Mouse (Mus musculus) olfactory bulb, adult 2 months (tissue): ENCODE measurements around the gene Malsu1. TPM values are rescaled to one million over a fixed set of nuclear protein-coding genes. Genes with fewer than 3 reads are reported as not detected.

Experiments used
- H3K27ac ChIP-seq: fragments of 200-500 bp; 2 replicates; pipeline ENCODE4 v1.5.1; 2012; ENCODE audit warnings: low read depth, low read length; ENCODE audit not compliant: insufficient read depth
- H3K4me1 ChIP-seq: fragments of 200-500 bp; 2 replicates; pipeline ENCODE4 v1.6.1; 2012; ENCODE audit warnings: low read length; ENCODE audit not compliant: control insufficient read depth, insufficient read depth
- H3K4me3 ChIP-seq: fragments of 200-500 bp; 2 replicates; pipeline ENCODE4 v1.5.1; 2012; ENCODE audit warnings: mild to moderate bottlenecking, low read depth, low read length, moderate library complexity; ENCODE audit not compliant: insufficient read depth
- CTCF ChIP-seq: fragments of 200-500 bp; IDR thresholded peaks from 2 replicates; pipeline ENCODE4 v1.5.1; 2012; ENCODE audit warnings: low read depth, mild to moderate bottlenecking, low read length, moderate library complexity; ENCODE audit not compliant: insufficient read depth
- POLR2A ChIP-seq: fragments of 200-500 bp; IDR thresholded peaks from 2 replicates; pipeline ENCODE4 v1.6.1; 2012; ENCODE audit warnings: mild to moderate bottlenecking, low read depth, low read length, moderate library complexity; ENCODE audit not compliant: insufficient read depth
- WGBS: fragments of 180-500 bp; shearing (Covaris S2); methylation state at CpG from one replicate; pipeline ENCODE4 v1.1.7; 2018; 5-methylcytosine and 5-hydroxymethylcytosine counted together
- polyA plus RNA-seq: library from polyadenylated mRNA; stranded (reverse); fragments of >200 nt; gene quantifications from 2 replicates; pipeline ENCODE4 v1.2.4, GENCODE M21; 2012; ENCODE audit warnings: low replicate concordance; ENCODE audit not compliant: missing spikeins, insufficient read depth, insufficient read length

Gene Malsu1
- polyA plus RNA-seq, 1 experiment = not detected

GRCm38 (mm10) chr6:49119462-49120135, 46.0 kb downstream of the Malsu1 start:
- H3K27ac ChIP-seq = no peak overlapping the region
- WGBS = 55% methylated on average over 1 of the region's 1 CpGs
- TF ChIP-seq CTCF = no peak
- no peak for TF ChIP-seq POLR2A

DNA sequence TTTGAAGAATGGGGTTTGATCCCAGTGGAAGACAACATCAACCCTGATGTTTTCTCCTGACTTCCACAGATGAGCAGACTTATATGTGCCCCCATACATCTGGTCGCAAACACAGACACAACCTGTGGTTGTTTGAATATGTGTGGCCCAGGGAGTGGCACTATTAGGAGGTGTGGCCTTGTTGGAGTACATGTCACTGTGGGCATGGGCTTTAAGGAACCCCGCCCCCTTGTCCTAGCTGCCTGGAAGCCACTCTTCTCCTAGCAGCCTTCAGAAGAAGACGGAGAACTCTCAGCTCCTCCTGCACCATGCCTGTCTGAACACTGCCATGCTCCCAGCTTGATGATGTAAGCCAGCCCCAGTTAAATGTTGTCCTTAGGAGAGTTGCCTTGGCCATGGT, 46.8 kb downstream of the Malsu1 start:
- H3K4me3 ChIP-seq = no peak overlapping the region
- H3K4me1 ChIP-seq = no peaks in the 10 kb centered on the region
- TF ChIP-seq POLR2A (no peak), CTCF (no peak)
- 95% methylated on average over 3 of the region's 3 CpGs for WGBS
- H3K27ac ChIP-seq = no peak overlapping the region

More at GRCm38 (mm10) chr6:49119462-49120135, 46.0 kb downstream of the Malsu1 start:
- Histone ChIP-seq H3K4me3 (no peak overlapping the region), H3K4me1 (no peaks in the 10 kb centered on the region)

DNA sequence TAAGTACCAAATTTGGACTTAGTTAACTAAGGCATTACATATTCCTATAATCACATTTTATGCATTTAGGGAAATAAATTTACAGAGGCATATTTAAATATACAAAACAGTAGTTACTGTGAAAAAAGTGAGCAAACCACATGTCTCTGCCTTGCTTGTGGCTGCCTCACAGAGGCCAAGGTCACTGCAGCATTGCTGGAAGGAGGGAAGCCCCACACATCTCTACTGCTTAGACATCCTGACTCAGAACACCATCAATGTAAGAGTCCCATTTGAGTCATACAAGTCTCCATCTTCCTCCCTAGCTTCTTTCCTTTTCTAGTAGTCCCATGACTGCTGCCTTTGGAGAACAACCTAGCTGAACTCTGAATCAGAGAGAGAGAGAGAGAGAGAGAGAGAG, 56.7 kb downstream of the Malsu1 start:
- TF ChIP-seq CTCF (no peak), POLR2A (no peak)
- H3K4me1 ChIP-seq = no peaks in the 10 kb centered on the region
- no peak overlapping the region for H3K27ac ChIP-seq
- H3K4me3 ChIP-seq = no peak overlapping the region

- TF ChIP-seq POLR2A = no peak
- TF ChIP-seq CTCF = no peak
- Histone ChIP-seq H3K4me1 (no peaks in the 10 kb centered on the region), H3K4me3 (no peak overlapping the region), H3K27ac (no peak overlapping the region)
- 93% methylated on average over 9 of the region's 9 CpGs for WGBS
Measured at GRCm38 (mm10) chr6:49131855-49132254, 58.3 kb downstream of the Malsu1 start.

DNA sequence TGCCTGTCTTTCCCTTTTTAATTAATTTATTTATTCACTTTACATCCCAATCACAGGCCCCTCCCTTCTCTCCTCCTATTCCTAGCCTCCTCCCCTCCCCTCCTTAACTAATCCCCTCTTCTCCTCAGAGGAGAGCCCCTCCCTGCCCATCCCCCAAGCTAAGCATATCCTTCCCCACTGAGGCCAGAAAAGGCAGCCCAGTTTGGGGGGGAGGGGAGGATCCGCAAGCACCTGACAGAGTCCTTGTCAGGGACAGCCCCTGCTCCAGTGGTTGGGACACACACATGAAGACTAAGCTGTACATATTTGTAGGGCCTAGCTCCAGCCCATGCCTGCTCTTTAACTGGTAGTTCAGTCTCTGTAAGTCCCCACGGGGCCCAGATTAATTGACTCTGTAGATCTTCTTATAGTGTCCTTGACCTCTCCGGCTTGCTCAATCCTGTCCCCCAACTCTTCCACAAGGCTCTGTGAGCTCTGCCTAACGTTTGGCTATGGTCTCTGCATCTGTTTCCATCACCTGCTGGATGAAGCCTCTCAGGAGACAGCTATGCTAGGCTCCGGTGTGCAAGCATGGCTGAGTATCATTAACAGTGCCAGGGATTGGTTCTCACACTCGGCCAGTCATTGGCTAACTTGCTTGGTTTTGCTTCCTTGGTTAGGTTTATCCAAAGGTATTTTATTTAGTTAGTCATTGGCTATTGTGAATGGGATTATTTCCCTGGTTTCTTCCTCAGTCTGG, 58.9 kb downstream of the Malsu1 start:
- TF ChIP-seq CTCF = no peak
- TF ChIP-seq POLR2A = no peak
- no peaks in the 10 kb centered on the region for H3K4me1 ChIP-seq

More for the DNA sequence above, 58.9 kb downstream of the Malsu1 start:
- Histone ChIP-seq H3K4me3 (no peak overlapping the region), H3K27ac (no peak overlapping the region)
- 70% methylated on average over 6 of the region's 6 CpGs for WGBS

Other genes with a start within 250 kb of the Malsu1 start
- gene Tmem176a, start 232.9 kb upstream of the Malsu1 start, polyA plus RNA-seq = not detected in 2 replicates
- gene Tmem176b, start 232.3 kb upstream of the Malsu1 start, polyA plus RNA-seq = not detected in 2 replicates
- not detected in 2 replicates for gene Aoc1, start 200.9 kb upstream of the Malsu1 start, polyA plus RNA-seq
- gene 1600015I10Rik, start 143.9 kb upstream of the Malsu1 start, polyA plus RNA-seq = not detected in 2 replicates
- gene Doxl2, start 98.8 kb upstream of the Malsu1 start, polyA plus RNA-seq = not detected in 2 replicates
- gene Svs1, start 86.9 kb upstream of the Malsu1 start, polyA plus RNA-seq = not detected in 2 replicates
- gene Gpnmb, start 37.2 kb upstream of the Malsu1 start, polyA plus RNA-seq = not detected in 2 replicates
- not detected in 2 replicates for gene Igf2bp3, start 141.2 kb downstream of the Malsu1 start, polyA plus RNA-seq
- gene Tra2a, start 190.2 kb downstream of the Malsu1 start, polyA plus RNA-seq = not detected in 2 replicates
- gene Ccdc126, start 245.5 kb downstream of the Malsu1 start, polyA plus RNA-seq = not detected in 2 replicates